Mouse (Mus musculus) embryonic facial prominence, embryonic 11.5 days (tissue): ENCODE results near the gene Hist1h3h. TPM values are rescaled to one million over a fixed set of nuclear protein-coding genes. Genes with fewer than 3 reads are reported as not detected.
"Not testable (repeated sequence)": the region's sequence is repeated elsewhere in the genome, so short reads cannot be mapped to it uniquely, and the experiment has no call there.

Experiments used
- ATAC-seq: fragments of 200-750 bp; cut with Nextera tagmentation; replicated peaks from 2 replicates; pipeline ENCODE4 v1.8.0; 2017; ENCODE audit warnings: low read depth; ENCODE audit not compliant: insufficient number of reproducible peaks, low FRiP score, low TSS enrichment
- DNase-seq: peaks from one replicate; pipeline ENCODE4 v3.0.0-alpha.2; 2015; ENCODE audit warnings: low spot score
- H3K27ac ChIP-seq: fragments of 300-500 bp; sonication (generic); replicated peaks from 2 replicates; pipeline ENCODE4 v1.5.1; 2014; ENCODE audit warnings: mild to moderate bottlenecking, low read depth, low read length, control low read depth
- H3K27me3 ChIP-seq: fragments of 300-500 bp; sonication (generic); 2 replicates; pipeline ENCODE4 v1.6.1; 2014; ENCODE audit warnings: mild to moderate bottlenecking, low read length, moderate library complexity, mixed read lengths; ENCODE audit not compliant: control insufficient read depth, insufficient read depth
- H3K36me3 ChIP-seq: fragments of 300-500 bp; sonication (generic); replicated peaks from 2 replicates; pipeline ENCODE4 v1.6.1; 2014; ENCODE audit warnings: low read depth, mild to moderate bottlenecking, low read length, moderate library complexity, mixed read lengths; ENCODE audit not compliant: control insufficient read depth, insufficient read depth
- H3K4me1 ChIP-seq: fragments of 300-500 bp; sonication (generic); 2 replicates; pipeline ENCODE4 v1.6.1; 2014; ENCODE audit warnings: low read length, mixed read lengths; ENCODE audit not compliant: control insufficient read depth, insufficient read depth
- H3K4me2 ChIP-seq: fragments of 300-500 bp; sonication (generic); 2 replicates; pipeline ENCODE4 v1.6.1; 2014; ENCODE audit warnings: low read depth, mild to moderate bottlenecking, control low read depth, low read length, moderate library complexity
- H3K4me3 ChIP-seq: fragments of 300-500 bp; sonication (generic); 2 replicates; pipeline ENCODE4 v1.5.1; 2014; ENCODE audit warnings: low read depth, low read length, control low read depth
- H3K9ac ChIP-seq: fragments of 300-500 bp; sonication (generic); replicated peaks from 2 replicates; pipeline ENCODE4 v1.6.1; 2014; ENCODE audit warnings: mild to moderate bottlenecking, control low read depth, low read length
- H3K9me3 ChIP-seq: fragments of 300-500 bp; sonication (generic); replicated peaks from 2 replicates; pipeline ENCODE4 v1.6.1; 2016; ENCODE audit warnings: mild to moderate bottlenecking, low read length, inconsistent platforms, mixed read lengths; ENCODE audit not compliant: control insufficient read depth
- WGBS: fragments of 180-500 bp; shearing (Covaris S2); extraction: QIAGEN DNeasy Blood & Tissue Kit; methylation state at CpG from one replicate; pipeline ENCODE4 v1.1.7; 2014; 5-methylcytosine and 5-hydroxymethylcytosine counted together
- polyA plus RNA-seq: library from polyadenylated mRNA; unstranded; fragments of >200 nt; fragmentation: Nextera tagmentation; extraction: Ambion mirVana; gene quantifications from 2 replicates; pipeline ENCODE4 v1.2.1, GENCODE M21; 2014

Gene Hist1h3h
- polyA plus RNA-seq, 1 experiment from 2014 or later = 14.7 TPM

DNA sequence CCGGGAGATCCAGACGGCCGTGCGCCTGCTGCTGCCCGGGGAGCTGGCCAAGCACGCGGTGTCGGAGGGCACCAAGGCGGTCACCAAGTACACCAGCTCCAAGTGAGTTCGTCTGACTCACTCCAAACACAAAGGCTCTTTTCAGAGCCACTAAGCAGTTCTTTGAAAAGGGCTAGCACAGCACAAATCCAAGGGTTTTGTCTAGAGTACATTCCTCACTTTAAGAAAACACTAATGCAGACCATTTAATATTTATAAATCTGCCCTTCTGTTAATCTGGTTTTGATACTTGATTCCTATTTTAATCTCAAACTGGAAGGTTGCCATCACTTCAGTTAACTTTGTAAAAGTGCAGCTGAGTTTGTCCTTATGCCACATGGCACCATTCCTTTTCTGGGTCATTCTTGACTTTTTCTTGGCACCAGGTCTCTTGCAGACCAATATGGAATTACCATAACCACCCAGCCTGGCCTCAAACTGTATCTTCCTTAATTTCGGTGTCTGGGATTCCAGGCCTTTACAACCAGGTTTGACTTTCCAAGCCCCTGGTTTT, 5.0 kb downstream of the Hist1h3h start:
- Histone ChIP-seq H3K27me3 (no peaks in the 10 kb centered on the region), H3K27ac (peak overlapping the region; percentile 86), H3K9ac (peak overlapping the region; percentile 63), H3K4me2 (peak overlapping the region; percentile 42), H3K4me1 (no peaks in the 10 kb centered on the region), H3K36me3 (no peaks in the 10 kb centered on the region), H3K9me3 (no peaks in the 10 kb centered on the region), H3K4me3 (peak overlapping the region; percentile 33)
- ATAC-seq (peak; percentile 5; the same call in 1 of the 2 replicates), DNase-seq (peak; percentile 70)
- 3% methylated on average over 11 of the region's 11 CpGs for WGBS

DNA sequence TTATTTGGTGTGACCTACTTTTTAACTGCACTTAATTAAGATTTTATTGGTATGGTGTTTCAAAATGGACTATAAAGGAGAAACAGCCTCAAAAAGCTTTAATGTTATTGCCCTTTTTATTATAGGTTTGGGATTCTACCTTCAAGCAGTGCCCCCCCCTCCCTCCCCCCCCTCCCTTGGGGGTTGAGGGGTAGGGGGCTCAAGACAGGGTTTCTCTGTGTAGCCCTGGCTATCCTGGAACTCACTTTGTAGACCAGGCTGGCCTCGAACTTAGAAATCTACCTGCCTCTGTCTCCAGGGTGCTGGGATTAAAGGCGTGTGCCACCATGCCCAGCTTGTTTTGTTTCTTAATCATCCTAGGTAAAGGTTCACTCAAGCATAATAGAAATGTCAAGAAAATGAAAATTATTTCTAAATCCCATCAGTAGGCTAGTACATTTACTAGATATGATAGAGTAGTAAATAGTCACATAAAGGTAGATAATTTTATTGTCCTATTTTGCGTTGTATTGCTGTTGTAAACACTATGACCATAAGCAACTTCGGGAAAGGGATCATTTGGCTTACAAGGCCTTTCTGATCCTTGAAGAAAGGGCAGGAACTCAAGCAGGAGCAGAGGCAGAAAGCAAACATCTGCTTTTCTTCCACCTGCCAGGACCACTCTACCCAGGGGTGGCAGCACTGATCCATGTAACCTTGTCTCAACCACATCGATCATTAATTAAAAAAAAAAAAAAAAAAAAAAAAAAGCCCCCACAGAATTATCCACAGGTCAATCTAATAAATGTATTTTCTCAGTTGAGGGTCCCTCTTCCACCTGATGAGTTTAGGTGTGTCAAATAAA, 5.8 kb downstream of the Hist1h3h start:
- Histone ChIP-seq H3K4me3 (no peak overlapping the region; the same call in 1 of the 2 replicates), H3K9me3 (no peaks in the 10 kb centered on the region), H3K4me1 (no peaks in the 10 kb centered on the region), H3K36me3 (no peaks in the 10 kb centered on the region), H3K27me3 (no peaks in the 10 kb centered on the region), H3K27ac (peak overlapping the region; percentile 86), H3K9ac (no peak overlapping the region), H3K4me2 (no peak overlapping the region; the same call in 1 of the 2 replicates)
- ATAC-seq (no peak), DNase-seq (peak; percentile 48)
- 31% methylated on average over 5 of the region's 5 CpGs for WGBS

DNA sequence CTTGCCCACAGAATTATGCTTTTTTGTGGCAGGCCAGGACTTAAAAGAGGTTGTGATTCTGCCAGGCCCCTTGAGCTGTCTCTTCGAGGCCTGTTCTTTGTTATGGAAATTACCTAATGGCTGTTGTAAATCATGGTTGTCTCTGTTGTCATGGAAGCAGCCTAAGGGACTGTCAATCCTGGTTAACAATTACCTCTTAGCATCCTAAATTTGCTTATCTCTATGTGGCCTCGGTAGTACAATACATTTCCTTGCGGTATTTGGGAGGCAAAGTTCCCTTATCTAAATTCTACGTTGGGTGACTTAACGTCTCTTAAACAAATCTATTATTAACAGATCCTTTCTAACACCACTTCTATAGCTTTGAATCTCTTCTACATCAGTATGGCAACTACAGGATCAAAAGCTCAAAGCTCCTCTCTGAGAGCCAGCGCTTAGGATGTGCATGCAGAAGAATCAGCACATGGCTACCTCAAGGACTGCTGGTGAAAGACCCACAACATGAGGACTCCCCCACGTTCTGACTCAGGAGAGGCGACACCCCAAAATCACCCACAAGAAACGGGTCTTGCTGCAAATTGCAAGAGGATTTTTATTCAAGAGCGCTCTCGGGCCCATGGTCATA, 10.6 kb downstream of the Hist1h3h start:
- no peak overlapping the region for H3K9ac ChIP-seq
- DNase-seq (no peak), ATAC-seq (no peak)
- no peaks in the 10 kb centered on the region for H3K4me1 ChIP-seq
- no peaks in the 10 kb centered on the region for H3K36me3 ChIP-seq
- H3K4me2 ChIP-seq = no peak overlapping the region
- no peak overlapping the region for H3K27ac ChIP-seq
- H3K27me3 ChIP-seq = no peaks in the 10 kb centered on the region
- H3K4me3 ChIP-seq = no peak overlapping the region
- H3K9me3 ChIP-seq = no peaks in the 10 kb centered on the region
- WGBS = 26% methylated on average over 11 of the region's 11 CpGs

DNA sequence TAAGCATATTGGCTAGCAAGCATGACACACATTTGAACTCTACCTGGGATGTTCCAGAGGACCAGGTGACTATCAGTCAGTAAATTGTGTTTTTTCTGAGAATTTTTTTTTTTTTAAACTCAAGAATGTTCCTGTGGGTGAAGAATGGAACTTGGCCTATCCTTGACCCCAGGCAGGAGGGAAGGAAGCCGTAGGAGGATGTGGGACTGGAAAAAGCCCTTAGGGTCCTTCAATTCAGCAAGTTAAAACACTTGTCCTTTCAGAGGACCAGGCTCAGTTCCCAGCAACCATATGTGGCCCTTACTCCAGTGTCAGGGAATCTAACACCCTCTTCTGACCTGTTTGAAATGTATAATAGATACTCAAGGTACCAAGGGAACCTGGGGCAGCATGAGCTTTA, 12.1 kb downstream of the Hist1h3h start:
- Histone ChIP-seq H3K36me3 (no peaks in the 10 kb centered on the region), H3K9ac (no peak overlapping the region), H3K4me3 (no peak overlapping the region), H3K9me3 (no peaks in the 10 kb centered on the region), H3K4me1 (no peaks in the 10 kb centered on the region), H3K27ac (no peak overlapping the region), H3K27me3 (no peaks in the 10 kb centered on the region), H3K4me2 (no peak overlapping the region)
- ATAC-seq (no peak), DNase-seq (no peak)
- 35% methylated on average over 1 of the region's 1 CpGs for WGBS

DNA sequence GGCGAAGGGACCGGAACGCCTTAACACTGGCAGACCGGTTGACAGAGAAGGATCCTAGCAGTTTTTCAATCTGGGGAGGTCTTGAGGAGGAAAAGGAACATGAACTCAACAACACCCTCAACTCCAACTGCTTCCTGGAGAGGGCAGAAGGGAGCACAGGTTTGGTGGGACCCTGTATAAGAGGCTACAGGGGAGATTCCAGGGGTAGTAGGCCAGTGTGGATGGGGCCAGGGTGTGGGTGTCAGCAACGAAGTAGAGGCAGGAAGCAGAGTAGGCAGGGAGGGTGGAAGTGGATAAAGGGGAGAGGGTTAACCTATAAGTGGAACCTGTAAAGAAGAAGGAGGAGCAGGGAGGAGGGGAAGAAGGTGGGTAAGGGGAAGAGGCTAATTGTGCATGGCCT, 16.0 kb downstream of the Hist1h3h start:
- no peaks in the 10 kb centered on the region for H3K4me1 ChIP-seq
- peak overlapping the region; percentile 63 for H3K9ac ChIP-seq
- H3K27ac ChIP-seq = peak overlapping the region; percentile 95
- ATAC-seq (peak; percentile 31), DNase-seq (peak; percentile 63)
- no peaks in the 10 kb centered on the region for H3K27me3 ChIP-seq
- no peak overlapping the region for H3K4me2 ChIP-seq
- H3K4me3 ChIP-seq = no peak overlapping the region
- no peaks in the 10 kb centered on the region for H3K9me3 ChIP-seq
- 65% methylated on average over 5 of the region's 5 CpGs for WGBS
- H3K36me3 ChIP-seq = no peaks in the 10 kb centered on the region

DNA sequence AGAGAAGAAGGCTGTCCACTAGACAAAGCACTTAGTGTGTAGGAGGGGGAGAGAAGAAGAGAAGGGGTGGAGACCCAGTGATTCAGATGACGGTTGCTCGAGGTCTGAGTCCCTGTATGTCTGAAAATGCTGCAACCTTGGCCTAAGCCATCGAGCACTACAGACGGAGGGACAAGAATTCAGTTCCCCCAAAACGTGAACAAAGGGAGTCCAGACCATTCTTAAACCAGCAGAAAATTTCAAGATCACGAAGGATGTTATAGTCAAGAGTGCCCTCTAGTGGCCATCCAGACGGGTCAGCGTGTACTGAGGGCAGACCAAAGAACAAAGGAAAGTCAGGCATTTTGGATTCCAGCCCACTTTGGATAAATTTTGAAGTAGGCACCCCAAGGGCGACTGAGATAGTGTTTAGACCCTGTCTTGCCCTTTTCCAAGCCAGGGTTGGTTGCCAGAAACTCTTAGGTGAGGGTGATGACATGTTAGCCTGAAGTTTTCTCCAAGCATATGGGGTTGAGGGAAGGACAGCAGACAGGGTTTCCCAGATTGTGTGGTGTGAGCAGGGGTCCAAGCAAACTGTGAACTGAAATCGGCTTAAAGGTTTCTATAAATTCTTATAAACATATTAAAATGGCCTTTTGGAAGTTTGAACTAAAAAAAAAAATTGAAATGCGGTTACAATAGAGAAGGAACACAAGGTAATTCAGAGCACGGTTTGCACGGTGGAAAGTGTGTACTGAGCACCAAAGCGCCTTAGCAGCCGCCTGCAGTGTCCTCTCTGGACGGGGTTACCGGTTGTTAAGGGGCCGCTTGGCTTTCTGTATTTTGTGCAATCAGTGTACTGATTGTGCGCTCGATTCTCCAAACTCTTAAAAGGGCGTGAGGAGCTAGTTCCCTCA, 16.8 kb downstream of the Hist1h3h start:
- Histone ChIP-seq H3K9me3 (no peaks in the 10 kb centered on the region), H3K9ac (peak overlapping the region; percentile 63), H3K36me3 (no peaks in the 10 kb centered on the region), H3K4me3 (peak overlapping the region; percentile 50), H3K27ac (peak overlapping the region; percentile 95), H3K4me1 (no peaks in the 10 kb centered on the region), H3K4me2 (peak overlapping the region; percentile 49), H3K27me3 (no peaks in the 10 kb centered on the region)
- DNase-seq = peak; percentile 96
- WGBS = 0% methylated on average over 21 of the region's 21 CpGs
- ATAC-seq = peak; percentile 85

DNA sequence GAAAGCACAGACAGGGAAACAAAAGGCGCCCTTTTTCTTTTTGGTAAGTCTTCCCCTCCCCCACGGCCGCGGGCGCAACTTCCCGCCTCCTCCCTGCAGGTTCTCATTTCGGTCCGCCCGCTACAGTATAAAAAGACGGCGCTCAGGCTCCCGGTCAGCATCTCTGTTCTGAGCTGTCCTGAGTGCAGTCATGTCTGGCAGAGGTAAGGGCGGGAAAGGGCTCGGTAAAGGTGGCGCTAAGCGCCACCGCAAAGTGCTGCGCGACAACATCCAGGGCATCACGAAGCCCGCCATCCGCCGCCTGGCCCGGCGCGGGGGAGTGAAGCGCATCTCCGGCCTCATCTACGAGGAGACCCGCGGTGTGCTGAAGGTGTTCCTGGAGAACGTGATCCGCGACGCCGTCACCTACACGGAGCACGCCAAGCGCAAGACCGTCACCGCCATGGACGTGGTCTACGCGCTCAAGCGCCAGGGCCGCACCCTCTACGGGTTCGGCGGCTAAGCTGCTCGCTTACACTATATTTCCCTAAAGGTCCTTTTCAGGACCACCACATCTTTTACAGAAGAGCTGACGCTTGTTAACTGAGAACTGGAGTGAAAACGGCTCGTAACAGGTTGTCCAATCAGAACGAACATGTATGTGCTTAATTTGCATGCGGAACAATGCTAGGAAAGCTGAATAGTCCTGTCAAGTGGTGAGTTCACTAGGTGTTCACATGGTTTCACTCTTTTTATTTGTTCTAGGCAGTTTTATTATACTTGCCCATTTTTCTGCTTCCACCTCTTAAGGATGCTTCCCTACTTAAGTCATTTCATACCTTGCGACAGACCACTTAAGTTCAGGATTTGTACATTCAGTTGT, 17.7 kb downstream of the Hist1h3h start, which contains the start of gene Hist1h4j:
Hist1h4j (plus strand) TSS at position 159 of the 862 bp plus-strand sequence.
- not testable (repeated sequence) for H3K4me1 ChIP-seq, H3K27me3 ChIP-seq, H3K9me3 ChIP-seq, H3K36me3 ChIP-seq
- H3K4me2 ChIP-seq = peak within 1 kb of the TSS; percentile 58
- peak; percentile 92 for ATAC-seq
- peak within 1 kb of the TSS; percentile 63 for H3K9ac ChIP-seq
- peak within 1 kb of the TSS; percentile 50 for H3K4me3 ChIP-seq
- WGBS = under 1% methylated on average over 43 of the region's 56 CpGs
- peak within 1 kb of the TSS; percentile 95 for H3K27ac ChIP-seq
- DNase-seq = peak; percentile 93
